15 mouse cellular contexts compared by ENCODE assay signal in the genomic region with DNA sequence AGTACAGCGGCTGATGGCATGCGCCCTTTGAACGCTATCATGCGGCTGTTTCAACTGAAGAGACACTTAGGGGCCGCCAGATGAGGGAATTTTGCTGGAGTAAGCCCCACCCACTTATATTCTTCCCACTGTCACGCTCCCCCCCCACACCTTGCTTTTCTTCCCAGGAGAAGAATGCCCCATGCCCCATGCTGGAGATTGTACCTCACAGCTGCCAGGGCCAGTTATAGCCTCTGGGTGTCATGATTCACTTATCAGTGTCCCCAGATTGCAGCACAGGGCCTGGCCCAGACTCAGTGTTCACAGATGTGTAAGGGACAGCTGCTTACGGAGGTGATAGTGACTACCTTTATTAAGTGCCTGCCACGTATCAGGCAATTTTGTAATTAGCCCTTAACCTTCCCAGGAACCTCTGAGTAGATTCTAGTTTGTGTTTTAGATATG. TPM values are rescaled to one million over a fixed set of nuclear protein-coding genes. Genes with fewer than 3 reads are reported as not detected.
DNase-seq lines count a peak whose midpoint lies in the region; ATAC-seq and TF ChIP-seq lines count a peak whose summit lies in the region.
"Had no signal": no experiment of that assay in that cellular context is flagged by ENCODE, and none has a peak within 500 bp of the region (broad histone marks: within the 10 kb centered on the region; RNA-seq: fewer than 3 reads in every experiment).

No protein-coding gene starts in this region.

- peaks cover 22% of the 10 kb centered on the region for H3K36me3 ChIP-seq in forebrain, embryonic 11.5 days (ENCODE audit: control insufficient read depth, insufficient read depth, low read length)
- peaks cover 64% of the 10 kb centered on the region for H3K36me3 ChIP-seq in forebrain, postnatal 0 days (ENCODE audit: insufficient read depth)
- peaks cover 73% of the 10 kb centered on the region for H3K36me3 ChIP-seq in heart, embryonic 12.5 days
- peaks cover 100% of the 10 kb centered on the region for H3K36me3 ChIP-seq in midbrain, embryonic 10.5 days
- H3K36me3 ChIP-seq in midbrain, embryonic 16.5 days (ENCODE audit: control insufficient read depth, insufficient read depth, low read length): peaks cover 54% of the 10 kb centered on the region
- peaks cover 98% of the 10 kb centered on the region for H3K36me3 ChIP-seq in limb, embryonic 10.5 days

- 0 out of 2 replicates have a peak, but pooled peaks cover 3% of the 10 kb centered on the region for H3K4me1 ChIP-seq in forebrain, embryonic 11.5 days (replicated peaks; ENCODE audit: control insufficient read depth, insufficient read depth, low read length)
- H3K4me1 ChIP-seq in forebrain, postnatal 0 days (ENCODE audit: insufficient read depth): no peaks in the 10 kb centered on the region
- H3K4me1 ChIP-seq in heart, embryonic 12.5 days (replicated peaks): peaks cover 46% of the 10 kb centered on the region
- peaks cover 20% of the 10 kb centered on the region for H3K4me1 ChIP-seq in midbrain, embryonic 10.5 days
- peaks cover 8% of the 10 kb centered on the region for H3K4me1 ChIP-seq in midbrain, embryonic 16.5 days (ENCODE audit: control insufficient read depth, insufficient read depth, low read length)
- H3K4me1 ChIP-seq in limb, embryonic 10.5 days: no peaks in the 10 kb centered on the region

- H3K4me3 ChIP-seq in forebrain, embryonic 11.5 days (ENCODE audit: low read depth, low read length): no peak overlapping the region
- no peak overlapping the region for H3K4me3 ChIP-seq in forebrain, postnatal 0 days (ENCODE audit: low read depth, low read length)
- no peak overlapping the region for H3K4me3 ChIP-seq in heart, embryonic 12.5 days
- no peak overlapping the region for H3K4me3 ChIP-seq in midbrain, embryonic 10.5 days
- H3K4me3 ChIP-seq in midbrain, embryonic 16.5 days (ENCODE audit: low read depth, low read length): no peak overlapping the region
- no peak overlapping the region for H3K4me3 ChIP-seq in limb, embryonic 10.5 days
- H3K4me3 ChIP-seq: hindbrain, embryonic 15.5 days; limb, embryonic 13.5 days had no signal

- no peak overlapping the region for H3K4me2 ChIP-seq in forebrain, embryonic 11.5 days (ENCODE audit: low read depth, low read length, severe bottlenecking)
- no peak overlapping the region for H3K4me2 ChIP-seq in forebrain, postnatal 0 days (ENCODE audit: low read depth)
- no peak overlapping the region for H3K4me2 ChIP-seq in heart, embryonic 12.5 days
- H3K4me2 ChIP-seq in midbrain, embryonic 16.5 days (ENCODE audit: low read length): no peak overlapping the region
- H3K4me2 ChIP-seq: hindbrain, embryonic 15.5 days; limb, embryonic 13.5 days had no signal

- WGBS in forebrain, embryonic 11.5 days: 91% methylated on average over 8 of the region's 8 CpGs
- 82% methylated on average over 8 of the region's 8 CpGs for WGBS in forebrain, postnatal 0 days
- WGBS in heart, embryonic 12.5 days: 44% methylated on average over 8 of the region's 8 CpGs
- 96% methylated on average over 8 of the region's 8 CpGs for WGBS in midbrain, embryonic 10.5 days
- 87% methylated on average over 8 of the region's 8 CpGs for WGBS in midbrain, embryonic 16.5 days
- 90% methylated on average over 8 of the region's 8 CpGs for WGBS in limb, embryonic 10.5 days

- no peak overlapping the region for H3K9ac ChIP-seq in forebrain, embryonic 11.5 days (ENCODE audit: low read length)
- no peak overlapping the region for H3K9ac ChIP-seq in forebrain, postnatal 0 days
- no peak overlapping the region for H3K9ac ChIP-seq in heart, embryonic 12.5 days
- H3K9ac ChIP-seq in midbrain, embryonic 16.5 days (ENCODE audit: low read depth, low read length): no peak overlapping the region
- H3K9ac ChIP-seq: hindbrain, embryonic 15.5 days; limb, embryonic 13.5 days; liver, embryonic 14.5 days had no signal

- no peaks in the 10 kb centered on the region for H3K27me3 ChIP-seq in forebrain, embryonic 11.5 days (ENCODE audit: control insufficient read depth, insufficient read depth, low read length)
- no peaks in the 10 kb centered on the region for H3K27me3 ChIP-seq in forebrain, postnatal 0 days (ENCODE audit: insufficient read depth, low read length)
- no peaks in the 10 kb centered on the region for H3K27me3 ChIP-seq in heart, embryonic 12.5 days (replicated peaks)
- no peaks in the 10 kb centered on the region for H3K27me3 ChIP-seq in midbrain, embryonic 10.5 days (ENCODE audit: low read depth, poor library complexity, severe bottlenecking)
- no peaks in the 10 kb centered on the region for H3K27me3 ChIP-seq in midbrain, embryonic 16.5 days (ENCODE audit: control insufficient read depth, insufficient read depth, low read depth, low read length)
- no peaks in the 10 kb centered on the region for H3K27me3 ChIP-seq in limb, embryonic 10.5 days (ENCODE audit: low read depth, poor library complexity, severe bottlenecking)
- H3K27me3 ChIP-seq: hindbrain, embryonic 15.5 days; limb, embryonic 13.5 days had no signal

- 0 out of 2 replicates have a peak overlapping the region, but pooled peaks have one; percentile 13 for H3K27ac ChIP-seq in forebrain, embryonic 11.5 days (ENCODE audit: low read depth, low read length)
- H3K27ac ChIP-seq in forebrain, postnatal 0 days (ENCODE audit: low read depth, low read length): no peak overlapping the region
- H3K27ac ChIP-seq in heart, embryonic 12.5 days (ENCODE audit: poor library complexity, severe bottlenecking): peak overlapping the region; percentile 29; the same call in 1 of the 2 replicates
- peak overlapping the region; percentile 77 for H3K27ac ChIP-seq in midbrain, embryonic 10.5 days (replicated peaks)
- no peak overlapping the region for H3K27ac ChIP-seq in midbrain, embryonic 16.5 days (ENCODE audit: low read length)
- no peak overlapping the region for H3K27ac ChIP-seq in limb, embryonic 10.5 days
- H3K27ac ChIP-seq: limb, embryonic 13.5 days; liver, embryonic 14.5 days had no signal

- no peak for DNase-seq in forebrain, embryonic 11.5 days (ENCODE audit: low spot score)
- no peak for DNase-seq in forebrain, postnatal 0 days
- DNase-seq in heart, adult 8-10 months (ENCODE audit: low spot score): no peak
- no peak for DNase-seq in midbrain, embryonic 10.5 days (ENCODE audit: low spot score)
- no peak for DNase-seq in limb, embryonic 10.5 days (ENCODE audit: low spot score)
- no peak for DNase-seq in T-cell, adult 2 months (ENCODE audit: low spot score)
- DNase-seq: gastrocnemius, postnatal 36 days; kidney, adult 2 months; kidney, postnatal 14 days; thymus, postnatal 25 days had no signal

- H3K9me3 ChIP-seq in forebrain, embryonic 11.5 days (ENCODE audit: control insufficient read depth, low read length): no peaks in the 10 kb centered on the region
- no peaks in the 10 kb centered on the region for H3K9me3 ChIP-seq in forebrain, postnatal 0 days (ENCODE audit: low read length)
- no peaks in the 10 kb centered on the region for H3K9me3 ChIP-seq in heart, embryonic 12.5 days (replicated peaks)
- H3K9me3 ChIP-seq in midbrain, embryonic 10.5 days (replicated peaks): no peaks in the 10 kb centered on the region
- no peaks in the 10 kb centered on the region for H3K9me3 ChIP-seq in midbrain, embryonic 16.5 days (replicated peaks; ENCODE audit: control insufficient read depth, low read length, poor library complexity, severe bottlenecking)
- H3K9me3 ChIP-seq in limb, embryonic 10.5 days (replicated peaks): no peaks in the 10 kb centered on the region
- H3K9me3 ChIP-seq: hindbrain, embryonic 15.5 days; limb, embryonic 13.5 days had no signal

- no peak for TF ChIP-seq CTCF in forebrain, postnatal 0 days (IDR thresholded peaks at IDR 0.05; ENCODE audit: low read depth)

- no peak for ATAC-seq in forebrain, embryonic 11.5 days (replicated peaks; ENCODE audit: low FRiP score)
- ATAC-seq in forebrain, postnatal 0 days: no peak
- peak; percentile 16; the same call in 1 of the 2 replicates for ATAC-seq in heart, embryonic 12.5 days (ENCODE audit: insufficient number of reproducible peaks, low FRiP score)
- ATAC-seq in midbrain, embryonic 16.5 days: no peak

RNA-seq across cellular contexts. Expression of a gene that starts 17.6 kb away (rescaled TPM):
- polyA plus RNA-seq in forebrain, embryonic 11.5 days (2014; fragmentation: Nextera tagmentation; extraction: Ambion mirVana): 87.3 and 94.7 TPM in 2 replicates
- total RNA-seq in forebrain, postnatal 0 days (2014; rRNA removed): 60.2 and 71.9 TPM in 2 replicates
- 106 and 139 TPM in 2 replicates for polyA plus RNA-seq in forebrain, postnatal 0 days (2015; fragmentation: Nextera tagmentation; extraction: Ambion mirVana)
- 176 and 193 TPM in 2 replicates for polyA plus RNA-seq in heart, embryonic 12.5 days (2016; fragmentation: Nextera tagmentation; extraction: Ambion mirVana)
- 10 to 100 TPM; 55.2 to 67.1 (median 65.5) TPM for total RNA-seq in heart, adult 8-10 months (2022)
- 117 and 122 TPM in 2 replicates for polyA plus RNA-seq in midbrain, embryonic 10.5 days (2016; fragmentation: Nextera tagmentation; extraction: Ambion mirVana)
- 77.2 and 83.0 TPM in 2 replicates for polyA plus RNA-seq in midbrain, embryonic 16.5 days (2015; fragmentation: Nextera tagmentation; extraction: Ambion mirVana)
- polyA plus RNA-seq in limb, embryonic 10.5 days (2016; fragmentation: Nextera tagmentation; extraction: Ambion mirVana): 104 and 107 TPM in 2 replicates

Comparison
In these comparisons a context has a peak if more than half of its experiments do, and no peak if none do; other contexts are left out.
1. H3K27ac ChIP-seq: peak in forebrain, embryonic 11.5 days (single experiment), heart, embryonic 12.5 days (single experiment) and midbrain, embryonic 10.5 days (single experiment); none in forebrain, postnatal 0 days (single experiment), midbrain, embryonic 16.5 days (single experiment) and limb, embryonic 10.5 days (single experiment).